Mouse (Mus musculus) ES-E14 (cell line): ENCODE results near the gene Tlr9.

Source experiments
- HCFC1 ChIP-seq: IDR thresholded peaks from 2 replicates; pipeline ENCODE4 v1.6.1; 2012; ENCODE audit warnings: low read length, inconsistent platforms, borderline replicate concordance; ENCODE audit not compliant: insufficient read depth
- MAFK ChIP-seq: IDR thresholded peaks from 2 replicates; pipeline ENCODE4 v1.6.1; 2014; ENCODE audit warnings: mild to moderate bottlenecking, low read depth, low read length, inconsistent platforms; ENCODE audit not compliant: insufficient read depth
- ZNF384 ChIP-seq: IDR thresholded peaks from 2 replicates; pipeline ENCODE4 v1.6.1; 2012; ENCODE audit warnings: low read depth, low read length, inconsistent platforms

DNA sequence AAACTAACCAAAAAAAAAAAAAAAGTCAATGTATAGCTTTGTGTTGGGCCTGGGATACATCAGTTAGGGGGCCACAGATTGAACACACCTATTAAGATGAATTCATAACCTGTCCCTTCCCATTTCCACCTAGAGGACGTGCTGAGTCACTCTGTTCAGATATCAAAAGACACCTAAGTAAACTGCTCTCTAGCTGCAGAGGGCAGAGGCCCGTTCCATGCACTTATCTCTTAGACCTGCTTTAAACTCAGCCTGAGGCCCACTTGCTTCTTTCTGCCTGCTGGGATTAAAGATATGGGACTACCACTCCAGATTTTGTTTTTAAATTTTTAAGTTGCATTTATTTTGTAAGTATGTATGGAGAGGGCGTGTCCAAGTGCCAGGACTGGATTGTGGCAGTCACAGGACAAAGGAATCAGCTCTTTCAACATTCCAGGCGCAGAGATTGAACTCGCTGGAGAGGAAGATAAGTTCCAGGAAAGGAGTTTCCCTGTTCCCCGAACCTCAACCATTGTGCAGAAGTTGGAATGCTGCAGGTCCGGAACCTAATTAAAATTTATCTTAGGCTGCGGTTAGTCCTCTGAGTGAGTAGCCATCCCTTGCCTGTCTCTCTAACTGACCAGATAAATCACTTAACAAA lies 5.5 kb downstream of the Tlr9 start:
- TF ChIP-seq ZNF384 (no peak), MAFK (no peak), HCFC1 (no peak)
